Mouse (Mus musculus): ENCODE results near the gene Ift172. TPM values are rescaled to one million over a fixed set of nuclear protein-coding genes. Genes with fewer than 3 reads are reported as not detected.
A peak's percentile ranks its signal among the peaks of the same experiment; 100 is the strongest.
"Not testable (repeated sequence)": the region's sequence is repeated elsewhere in the genome, so short reads cannot be mapped to it uniquely, and the experiment has no call there.

The Ift172 gene
- total and polyA plus RNA-seq, 2 experiments from 2014 or later: 16.7 to 41.8 TPM

- ATAC-seq: no peak
- 2% methylated on average over 11 of the region's 11 CpGs for WGBS
- TF ChIP-seq CTCF (IDR thresholded peaks at IDR 0.05; ENCODE audit: low read depth): no peak
Observed at GRCm38 (mm10) chr5:31219474-31219873, 71.4 kb downstream of the Ift172 start.

GRCm38 (mm10) chr5:31219070-31219469 is 71.8 kb downstream of the Ift172 start:
- TF ChIP-seq CTCF (IDR thresholded peaks at IDR 0.05; ENCODE audit: low read depth): peak; percentile 58
- 0% methylated on average over 2 of the region's 2 CpGs for WGBS
- H3K4me3 ChIP-seq (ENCODE audit: low read length): peak overlapping the region; percentile 94
- DNase-seq (ENCODE audit: low spot score) (peak; percentile 65), ATAC-seq (no peak)
- no peaks in the 10 kb centered on the region for H3K27me3 ChIP-seq (ENCODE audit: insufficient read depth, low read length)
- no peak overlapping the region for H3K27ac ChIP-seq
- H3K4me1 ChIP-seq (ENCODE audit: insufficient read depth, low read length): no peaks in the 10 kb centered on the region
- H3K4me2 ChIP-seq (ENCODE audit: low read depth, low read length): peak overlapping the region; percentile 84
- no peaks in the 10 kb centered on the region for H3K36me3 ChIP-seq (ENCODE audit: insufficient read depth, low read length)
- no peak overlapping the region for H3K9ac ChIP-seq (replicated peaks; ENCODE audit: low read length)
- H3K9me3 ChIP-seq (ENCODE audit: low read length): no peaks in the 10 kb centered on the region

More at GRCm38 (mm10) chr5:31219474-31219873, 71.4 kb downstream of the Ift172 start:
- peak overlapping the region; percentile 84 for H3K4me2 ChIP-seq (ENCODE audit: low read depth, low read length)
- no peaks in the 10 kb centered on the region for H3K27me3 ChIP-seq (ENCODE audit: insufficient read depth, low read length)
- H3K4me3 ChIP-seq (ENCODE audit: low read length): peak overlapping the region; percentile 94
- no peaks in the 10 kb centered on the region for H3K9me3 ChIP-seq (ENCODE audit: low read length)
- H3K27ac ChIP-seq: peak overlapping the region; percentile 96
- no peaks in the 10 kb centered on the region for H3K36me3 ChIP-seq (ENCODE audit: insufficient read depth, low read length)
- no peaks in the 10 kb centered on the region for H3K4me1 ChIP-seq (ENCODE audit: insufficient read depth, low read length)
- DNase-seq (ENCODE audit: low spot score): no peak
- peak overlapping the region; percentile 93 for H3K9ac ChIP-seq (replicated peaks; ENCODE audit: low read length)

- Histone ChIP-seq H3K4me1 (ENCODE audit: insufficient read depth, low read length) (no peaks in the 10 kb centered on the region), H3K4me3 (ENCODE audit: low read length) (no peak overlapping the region), H3K36me3 (ENCODE audit: insufficient read depth, low read length) (no peaks in the 10 kb centered on the region), H3K9me3 (ENCODE audit: low read length) (no peaks in the 10 kb centered on the region), H3K9ac (replicated peaks; ENCODE audit: low read length) (no peak overlapping the region), H3K4me2 (ENCODE audit: low read depth, low read length) (no peak overlapping the region), H3K27me3 (ENCODE audit: insufficient read depth, low read length) (no peaks in the 10 kb centered on the region), H3K27ac (no peak overlapping the region)
- ATAC-seq (no peak), DNase-seq (ENCODE audit: low spot score) (no peak)
- 66% methylated on average over 7 of the region's 7 CpGs for WGBS
- TF ChIP-seq CTCF (IDR thresholded peaks at IDR 0.05; ENCODE audit: low read depth): no peak
Observed at GRCm38 (mm10) chr5:31218294-31218693, 72.6 kb downstream of the Ift172 start.

GRCm38 (mm10) chr5:31216554-31216953 is 74.4 kb downstream of the Ift172 start:
- ATAC-seq; H3K27me3 ChIP-seq (ENCODE audit: insufficient read depth, low read length); H3K9ac ChIP-seq (replicated peaks; ENCODE audit: low read length); H3K9me3 ChIP-seq (ENCODE audit: low read length); H3K4me3 ChIP-seq (ENCODE audit: low read length); H3K27ac ChIP-seq; H3K4me1 ChIP-seq (ENCODE audit: insufficient read depth, low read length); DNase-seq (ENCODE audit: low spot score); H3K4me2 ChIP-seq (ENCODE audit: low read depth, low read length); H3K36me3 ChIP-seq (ENCODE audit: insufficient read depth, low read length): not testable (repeated sequence)
- 95% methylated on average over 6 of the region's 6 CpGs for WGBS

GRCm38 (mm10) chr5:31204421-31204820 is 86.5 kb downstream of the Ift172 start:
- peaks cover 5% of the 10 kb centered on the region; the same call in 1 of the 2 replicates for H3K9me3 ChIP-seq (ENCODE audit: low read length)
- no peak overlapping the region for H3K4me3 ChIP-seq (ENCODE audit: low read length)
- WGBS: 96% methylated on average over 6 of the region's 6 CpGs
- ATAC-seq: no peak
- H3K4me2 ChIP-seq (ENCODE audit: low read depth, low read length): no peak overlapping the region
- peaks cover 41% of the 10 kb centered on the region for H3K36me3 ChIP-seq (ENCODE audit: insufficient read depth, low read length)
- no peak overlapping the region for H3K9ac ChIP-seq (replicated peaks; ENCODE audit: low read length)
- H3K4me1 ChIP-seq (ENCODE audit: insufficient read depth, low read length): peaks cover 5% of the 10 kb centered on the region; the same call in 1 of the 2 replicates
- H3K27me3 ChIP-seq (ENCODE audit: insufficient read depth, low read length): no peaks in the 10 kb centered on the region
- H3K27ac ChIP-seq: no peak overlapping the region
- DNase-seq (ENCODE audit: low spot score): no peak
- TF ChIP-seq CTCF (IDR thresholded peaks at IDR 0.05; ENCODE audit: low read depth): no peak

GRCm38 (mm10) chr5:31203866-31204265 is 87.0 kb downstream of the Ift172 start:
- no peak for ATAC-seq
- no peak overlapping the region for H3K4me2 ChIP-seq (ENCODE audit: low read depth, low read length)
- TF ChIP-seq CTCF (IDR thresholded peaks at IDR 0.05; ENCODE audit: low read depth): no peak
- H3K4me1 ChIP-seq (ENCODE audit: insufficient read depth, low read length): peaks cover 5% of the 10 kb centered on the region; the same call in 1 of the 2 replicates
- 91% methylated on average over 2 of the region's 2 CpGs for WGBS
- H3K4me3 ChIP-seq (ENCODE audit: low read length): no peak overlapping the region
- no peak overlapping the region for H3K27ac ChIP-seq
- peaks cover 46% of the 10 kb centered on the region for H3K36me3 ChIP-seq (ENCODE audit: insufficient read depth, low read length)
- peaks cover 5% of the 10 kb centered on the region; the same call in 1 of the 2 replicates for H3K9me3 ChIP-seq (ENCODE audit: low read length)
- no peak overlapping the region for H3K9ac ChIP-seq (replicated peaks; ENCODE audit: low read length)
- DNase-seq (ENCODE audit: low spot score): no peak
- H3K27me3 ChIP-seq (ENCODE audit: insufficient read depth, low read length): no peaks in the 10 kb centered on the region

Other genes starting within 250 kb of the Ift172 start
- gene Atraid, start 242.8 kb downstream of the Ift172 start, total RNA-seq (2014; rRNA removed): 152 and 155 TPM in 2 replicates
- gene Atraid, start 242.8 kb downstream of the Ift172 start, polyA plus RNA-seq (2015; fragmentation: Nextera tagmentation; extraction: Ambion mirVana): 240 and 242 TPM in 2 replicates
- gene Slc5a6, start 242.2 kb downstream of the Ift172 start, total RNA-seq (2014; rRNA removed): 40.9 and 46.7 TPM in 2 replicates
- 27.9 and 33.7 TPM in 2 replicates for gene Slc5a6, start 242.2 kb downstream of the Ift172 start, polyA plus RNA-seq (2015; fragmentation: Nextera tagmentation; extraction: Ambion mirVana)
- 56.2 and 58.8 TPM in 2 replicates for gene Cad, start 236.3 kb downstream of the Ift172 start, total RNA-seq (2014; rRNA removed)
- gene Cad, start 236.3 kb downstream of the Ift172 start, polyA plus RNA-seq (2015; fragmentation: Nextera tagmentation; extraction: Ambion mirVana): 8.1 and 9.1 TPM in 2 replicates
- not detected in 2 replicates for gene Dnajc5g, start 184.8 kb downstream of the Ift172 start, total RNA-seq (2014; rRNA removed)
- gene Dnajc5g, start 184.8 kb downstream of the Ift172 start, polyA plus RNA-seq (2015; fragmentation: Nextera tagmentation; extraction: Ambion mirVana): not detected in 2 replicates
- gene Slc30a3, start 182.9 kb downstream of the Ift172 start, total RNA-seq (2014; rRNA removed): 40.2 and 47.5 TPM in 2 replicates
- gene Slc30a3, start 182.9 kb downstream of the Ift172 start, polyA plus RNA-seq (2015; fragmentation: Nextera tagmentation; extraction: Ambion mirVana): 33.5 and 37.2 TPM in 2 replicates
- 0.22 and 0.52 TPM in 2 replicates for gene Trim54, start 174.4 kb downstream of the Ift172 start, total RNA-seq (2014; rRNA removed)
- gene Trim54, start 174.4 kb downstream of the Ift172 start, polyA plus RNA-seq (2015; fragmentation: Nextera tagmentation; extraction: Ambion mirVana): not detected in 2 replicates
- not detected in 2 replicates for gene Ucn, start 152.3 kb downstream of the Ift172 start, total RNA-seq (2014; rRNA removed)
- gene Ucn, start 152.3 kb downstream of the Ift172 start, polyA plus RNA-seq (2015; fragmentation: Nextera tagmentation; extraction: Ambion mirVana): 0.44 and 0.54 TPM in 2 replicates
- 66.1 and 75.0 TPM in 2 replicates for gene Mpv17, start 136.9 kb downstream of the Ift172 start, total RNA-seq (2014; rRNA removed)
- gene Mpv17, start 136.9 kb downstream of the Ift172 start, polyA plus RNA-seq (2015; fragmentation: Nextera tagmentation; extraction: Ambion mirVana): 49.1 and 52.1 TPM in 2 replicates
- gene Gm29609, start 111.2 kb downstream of the Ift172 start, total RNA-seq (2014; rRNA removed): 1.8 and 9.8 TPM in 2 replicates
- 1.9 and 2.9 TPM in 2 replicates for gene Gm29609, start 111.2 kb downstream of the Ift172 start, polyA plus RNA-seq (2015; fragmentation: Nextera tagmentation; extraction: Ambion mirVana)
- 40.8 and 65.6 TPM in 2 replicates for gene Gtf3c2, start 111.0 kb downstream of the Ift172 start, total RNA-seq (2014; rRNA removed)
- 45.1 and 46.1 TPM in 2 replicates for gene Gtf3c2, start 111.0 kb downstream of the Ift172 start, polyA plus RNA-seq (2015; fragmentation: Nextera tagmentation; extraction: Ambion mirVana)
- 102 and 116 TPM in 2 replicates for gene Snx17, start 97.9 kb downstream of the Ift172 start, total RNA-seq (2014; rRNA removed)
- 112 and 114 TPM in 2 replicates for gene Snx17, start 97.9 kb downstream of the Ift172 start, polyA plus RNA-seq (2015; fragmentation: Nextera tagmentation; extraction: Ambion mirVana)
- gene Eif2b4, start 97.7 kb downstream of the Ift172 start, total RNA-seq (2014; rRNA removed): 28.3 and 31.7 TPM in 2 replicates
- 78.1 and 83.9 TPM in 2 replicates for gene Eif2b4, start 97.7 kb downstream of the Ift172 start, polyA plus RNA-seq (2015; fragmentation: Nextera tagmentation; extraction: Ambion mirVana)
- 8.9 and 9.6 TPM in 2 replicates for gene Zfp513, start 88.8 kb downstream of the Ift172 start, total RNA-seq (2014; rRNA removed)
- 11.4 and 12.6 TPM in 2 replicates for gene Zfp513, start 88.8 kb downstream of the Ift172 start, polyA plus RNA-seq (2015; fragmentation: Nextera tagmentation; extraction: Ambion mirVana)
- 67.4 and 90.4 TPM in 2 replicates for gene Ppm1g, start 70.4 kb downstream of the Ift172 start, total RNA-seq (2014; rRNA removed)
- gene Ppm1g, start 70.4 kb downstream of the Ift172 start, polyA plus RNA-seq (2015; fragmentation: Nextera tagmentation; extraction: Ambion mirVana): 155 and 157 TPM in 2 replicates
- gene Nrbp1, start 50.3 kb downstream of the Ift172 start, total RNA-seq (2014; rRNA removed): 100 and 124 TPM in 2 replicates
- gene Nrbp1, start 50.3 kb downstream of the Ift172 start, polyA plus RNA-seq (2015; fragmentation: Nextera tagmentation; extraction: Ambion mirVana): 134 and 139 TPM in 2 replicates
- gene Gm9970, start 49.9 kb downstream of the Ift172 start, total RNA-seq (2014; rRNA removed): 7.0 TPM in 1 of 2 replicates, not detected in the other
- gene Gm9970, start 49.9 kb downstream of the Ift172 start, polyA plus RNA-seq (2015; fragmentation: Nextera tagmentation; extraction: Ambion mirVana): 0.29 and 0.84 TPM in 2 replicates
- gene Krtcap3, start 39.4 kb downstream of the Ift172 start, total RNA-seq (2014; rRNA removed): 2.4 and 3.2 TPM in 2 replicates
- gene Krtcap3, start 39.4 kb downstream of the Ift172 start, polyA plus RNA-seq (2015; fragmentation: Nextera tagmentation; extraction: Ambion mirVana): 2.5 and 2.9 TPM in 2 replicates
- gene Fndc4, start 5.0 kb upstream of the Ift172 start, total RNA-seq (2014; rRNA removed): 184 and 187 TPM in 2 replicates
- 122 TPM in 2 replicates for gene Fndc4, start 5.0 kb upstream of the Ift172 start, polyA plus RNA-seq (2015; fragmentation: Nextera tagmentation; extraction: Ambion mirVana)
- 0.89 TPM in 1 of 2 replicates, not detected in the other for gene Gckr, start 6.3 kb upstream of the Ift172 start, total RNA-seq (2014; rRNA removed)
- 0.56 and 0.93 TPM in 2 replicates for gene Gckr, start 6.3 kb upstream of the Ift172 start, polyA plus RNA-seq (2015; fragmentation: Nextera tagmentation; extraction: Ambion mirVana)
- 55.0 and 61.8 TPM in 2 replicates for gene Zfp512, start 161.3 kb upstream of the Ift172 start, total RNA-seq (2014; rRNA removed)
- gene Zfp512, start 161.3 kb upstream of the Ift172 start, polyA plus RNA-seq (2015; fragmentation: Nextera tagmentation; extraction: Ambion mirVana): 70.9 and 73.9 TPM in 2 replicates
- gene 4930548H24Rik, start 194.6 kb upstream of the Ift172 start, total RNA-seq (2014; rRNA removed): 0.21 and 0.40 TPM in 2 replicates
- 0.18 TPM in 1 of 2 replicates, not detected in the other for gene 4930548H24Rik, start 194.6 kb upstream of the Ift172 start, polyA plus RNA-seq (2015; fragmentation: Nextera tagmentation; extraction: Ambion mirVana)
- 30.9 and 42.4 TPM in 2 replicates for gene Gpn1, start 203.6 kb upstream of the Ift172 start, total RNA-seq (2014; rRNA removed)
- 69.2 and 70.2 TPM in 2 replicates for gene Gpn1, start 203.6 kb upstream of the Ift172 start, polyA plus RNA-seq (2015; fragmentation: Nextera tagmentation; extraction: Ambion mirVana)
- 38.0 and 43.4 TPM in 2 replicates for gene Slc4a1ap, start 235.9 kb upstream of the Ift172 start, total RNA-seq (2014; rRNA removed)
- 32.0 and 32.5 TPM in 2 replicates for gene Slc4a1ap, start 235.9 kb upstream of the Ift172 start, polyA plus RNA-seq (2015; fragmentation: Nextera tagmentation; extraction: Ambion mirVana)
- 24.1 and 25.6 TPM in 2 replicates for gene Supt7l, start 236.7 kb upstream of the Ift172 start, total RNA-seq (2014; rRNA removed)
- 20.5 and 21.9 TPM in 2 replicates for gene Supt7l, start 236.7 kb upstream of the Ift172 start, polyA plus RNA-seq (2015; fragmentation: Nextera tagmentation; extraction: Ambion mirVana)

All from hindbrain, postnatal 0 days (tissue).